Mouse (Mus musculus) C2C12 (cell line): ENCODE results near the gene Tbc1d2.

Experiments used
- CTCF ChIP-seq: IDR thresholded peaks from one replicate; pipeline ENCODE4 v1.5.1; 2011; ENCODE audit not compliant: control insufficient read depth, insufficient read depth, insufficient read length
- MAX ChIP-seq: IDR thresholded peaks from one replicate; pipeline ENCODE4 v1.6.1; 2011; ENCODE audit warnings: mild to moderate bottlenecking, control low read depth

GRCm38 (mm10) chr4:46696467-46696866 is 46.5 kb upstream of the Tbc1d2 start:
- TF ChIP-seq CTCF (no peak), MAX (no peak)
